Mouse (Mus musculus) subcutaneous adipose tissue, adult 2 months (tissue): ENCODE data around the gene Amot. TPM values are rescaled to one million over a fixed set of nuclear protein-coding genes. Genes with fewer than 3 reads are reported as not detected.

Experiments
- polyA plus RNA-seq: library from polyadenylated mRNA; depleted of rRNA; stranded (reverse); fragments of >200 nt; gene quantifications from 2 replicates; pipeline ENCODE4 v1.2.3, GENCODE M21; 2012; ENCODE audit warnings: low replicate concordance; rRNA removed

Gene Amot
- polyA plus RNA-seq, result 4.4 and 15.3 TPM in 2 replicates

GRCm38 (mm10) chrX:145504717-145505415, at the start of gene Amot:
TSS of gene Amot (minus strand) at chrX:145505181.

Other genes with a start within 250 kb of the Amot start
- 0.08 TPM in 1 of 2 replicates, not detected in the other for gene Lhfpl1, start 156.1 kb downstream of the Amot start, polyA plus RNA-seq